Mouse (Mus musculus) intestine, embryonic 16.5 days (tissue): ENCODE data around the gene Sec22a. TPM values are rescaled to one million over a fixed set of nuclear protein-coding genes. Genes with fewer than 3 reads are reported as not detected.

Experiments used
- ATAC-seq: fragments of 200-750 bp; cut with Nextera tagmentation; 2 replicates; pipeline ENCODE4 v1.8.0; 2017; ENCODE audit warnings: moderate TSS enrichment, moderate library complexity
- H3K27ac ChIP-seq: fragments of 300-500 bp; sonication (generic); 2 replicates; pipeline ENCODE4 v1.5.1; 2014; ENCODE audit warnings: mild to moderate bottlenecking, low read length
- H3K27me3 ChIP-seq: fragments of 300-500 bp; sonication (generic); replicated peaks from 2 replicates; pipeline ENCODE4 v1.6.1; 2014; ENCODE audit warnings: low read length, control low read depth, mixed read lengths; ENCODE audit not compliant: control insufficient read depth, insufficient read depth
- H3K36me3 ChIP-seq: fragments of 300-500 bp; sonication (generic); 2 replicates; pipeline ENCODE4 v1.6.1; 2014; ENCODE audit warnings: low read length, control low read depth; ENCODE audit not compliant: control insufficient read depth, insufficient read depth
- H3K4me1 ChIP-seq: fragments of 300-500 bp; sonication (generic); 2 replicates; pipeline ENCODE4 v1.6.1; 2014; ENCODE audit warnings: low read length, control low read depth, mixed read lengths; ENCODE audit not compliant: control insufficient read depth, insufficient read depth
- H3K4me2 ChIP-seq: fragments of 300-500 bp; sonication (generic); 2 replicates; pipeline ENCODE4 v1.6.1; 2014; ENCODE audit warnings: low read depth, low read length, control low read depth
- H3K4me3 ChIP-seq: fragments of 300-500 bp; sonication (generic); 2 replicates; pipeline ENCODE4 v1.5.1; 2014; ENCODE audit warnings: mild to moderate bottlenecking, low read length
- H3K9ac ChIP-seq: fragments of 300-500 bp; sonication (generic); 2 replicates; pipeline ENCODE4 v1.6.1; 2014; ENCODE audit warnings: low read depth, low read length
- H3K9me3 ChIP-seq: fragments of 300-500 bp; sonication (generic); 2 replicates; pipeline ENCODE4 v1.6.1; 2016; ENCODE audit warnings: low read length, control low read depth; ENCODE audit not compliant: control insufficient read depth
- WGBS: fragments of 180-500 bp; shearing (Covaris S2); extraction: QIAGEN DNeasy Blood & Tissue Kit; methylation state at CpG from one replicate; pipeline ENCODE4 v1.1.7; 2014; 5-methylcytosine and 5-hydroxymethylcytosine counted together
- polyA plus RNA-seq: library from polyadenylated mRNA; unstranded; fragments of >200 nt; fragmentation: Nextera tagmentation; extraction: Ambion mirVana; gene quantifications from 2 replicates; pipeline ENCODE4 v1.2.1, GENCODE M21; 2015

Gene Sec22a
- polyA plus RNA-seq, 1 experiment from 2014 or later = 51.0 TPM

DNA sequence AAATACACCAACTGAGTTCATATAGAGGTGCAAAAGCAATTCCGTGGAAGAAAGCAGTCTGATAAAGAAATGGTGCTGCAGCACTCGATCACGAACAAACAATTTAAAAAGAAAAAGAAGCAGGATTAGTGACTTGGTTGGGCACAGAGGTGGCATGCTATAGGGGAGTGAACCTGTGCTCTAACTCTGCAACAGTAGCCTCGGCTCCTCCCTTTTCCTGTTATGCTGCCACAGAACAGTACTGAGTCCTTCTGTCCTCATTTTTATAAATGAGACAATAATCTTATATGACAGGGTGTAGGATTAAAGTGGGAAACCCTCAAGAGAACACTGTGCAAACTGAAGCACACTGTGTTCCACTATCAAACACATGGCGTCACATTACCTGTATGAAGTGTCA is 46.3 kb downstream of the Sec22a start:
- H3K4me3 ChIP-seq = no peak overlapping the region
- H3K4me1 ChIP-seq = 0 out of 2 replicates have a peak, but pooled peaks cover 2% of the 10 kb centered on the region
- no peak overlapping the region for H3K27ac ChIP-seq
- no peaks in the 10 kb centered on the region for H3K27me3 ChIP-seq
- no peak overlapping the region for H3K4me2 ChIP-seq
- no peak overlapping the region for H3K9ac ChIP-seq
- ATAC-seq = no peak
- 88% methylated on average over 5 of the region's 5 CpGs for WGBS
- H3K9me3 ChIP-seq = no peaks in the 10 kb centered on the region
- 0 out of 2 replicates have a peak, but pooled peaks cover 3% of the 10 kb centered on the region for H3K36me3 ChIP-seq

DNA sequence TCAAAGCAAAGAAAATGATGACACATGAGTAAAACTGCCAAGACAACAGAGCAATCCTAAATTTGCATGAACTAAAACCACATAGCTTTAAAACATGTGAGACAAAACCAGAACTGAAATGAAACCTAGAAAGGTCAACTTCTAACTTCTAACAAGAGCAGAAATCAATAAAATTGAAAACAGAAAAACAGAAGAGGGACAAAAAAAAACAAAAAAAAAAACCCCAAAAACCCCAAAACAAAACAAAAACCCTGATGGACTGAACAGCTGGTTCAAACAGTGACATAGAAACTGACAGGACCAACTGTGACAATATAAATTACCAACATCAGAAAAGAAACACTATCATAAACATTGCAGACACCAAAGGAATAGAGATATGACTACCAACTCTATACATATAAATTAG is 46.9 kb downstream of the Sec22a start:
- Histone ChIP-seq H3K4me2 (no peak overlapping the region), H3K4me1 (0 out of 2 replicates have a peak, but pooled peaks cover 2% of the 10 kb centered on the region), H3K9me3 (no peaks in the 10 kb centered on the region), H3K4me3 (no peak overlapping the region), H3K36me3 (0 out of 2 replicates have a peak, but pooled peaks cover 3% of the 10 kb centered on the region), H3K9ac (no peak overlapping the region), H3K27me3 (no peaks in the 10 kb centered on the region), H3K27ac (no peak overlapping the region)
- ATAC-seq = no peak

DNA sequence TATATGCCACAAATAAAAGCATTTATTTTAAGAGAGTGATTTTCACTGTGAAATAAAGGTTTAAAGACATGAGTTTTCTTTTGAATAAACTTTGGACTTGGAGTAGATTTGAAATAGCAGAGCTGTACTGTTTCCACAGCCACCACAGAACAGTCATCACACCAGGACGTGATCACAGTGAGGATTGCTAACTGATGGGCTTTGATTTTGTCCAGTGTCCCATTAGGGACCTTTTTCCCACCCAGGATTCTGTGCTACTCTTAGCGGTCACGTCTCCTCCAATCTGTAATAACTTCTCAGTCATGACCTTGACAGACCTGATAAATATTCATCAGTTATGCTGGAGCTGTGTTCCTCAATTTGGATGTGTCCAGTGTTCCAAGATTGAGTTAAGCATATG is 48.2 kb downstream of the Sec22a start:
- Histone ChIP-seq H3K4me1 (0 out of 2 replicates have a peak, but pooled peaks cover 2% of the 10 kb centered on the region), H3K27me3 (no peaks in the 10 kb centered on the region), H3K9me3 (no peaks in the 10 kb centered on the region), H3K36me3 (0 out of 2 replicates have a peak, but pooled peaks cover 3% of the 10 kb centered on the region), H3K4me3 (no peak overlapping the region), H3K4me2 (no peak overlapping the region), H3K9ac (no peak overlapping the region), H3K27ac (no peak overlapping the region)
- ATAC-seq = no peak
- WGBS = 69% methylated on average over 3 of the region's 3 CpGs

DNA sequence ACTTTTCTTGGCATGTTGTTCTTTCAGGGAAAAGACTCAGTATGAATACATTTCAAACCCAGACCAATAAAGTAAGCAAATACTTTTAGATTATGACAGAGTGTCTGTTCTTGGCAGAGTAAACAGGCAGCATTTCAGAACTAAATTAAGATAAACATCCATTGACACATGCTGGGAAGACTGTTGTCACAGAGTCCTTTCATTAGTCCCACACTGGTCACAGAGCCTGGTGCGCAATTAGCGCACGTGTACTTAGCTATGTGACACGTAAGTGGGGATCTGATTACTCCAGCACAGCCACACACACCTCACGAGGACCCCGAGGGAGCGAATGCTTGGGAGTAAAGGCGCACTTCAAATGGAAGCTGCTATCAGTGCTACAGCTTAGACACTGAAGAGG is 52.1 kb downstream of the Sec22a start:
- Histone ChIP-seq H3K9ac (no peak overlapping the region), H3K4me2 (no peak overlapping the region), H3K9me3 (no peaks in the 10 kb centered on the region), H3K27me3 (no peaks in the 10 kb centered on the region), H3K4me3 (no peak overlapping the region), H3K36me3 (no peaks in the 10 kb centered on the region), H3K27ac (no peak overlapping the region), H3K4me1 (no peaks in the 10 kb centered on the region)
- 62% methylated on average over 8 of the region's 8 CpGs for WGBS
- no peak for ATAC-seq

DNA sequence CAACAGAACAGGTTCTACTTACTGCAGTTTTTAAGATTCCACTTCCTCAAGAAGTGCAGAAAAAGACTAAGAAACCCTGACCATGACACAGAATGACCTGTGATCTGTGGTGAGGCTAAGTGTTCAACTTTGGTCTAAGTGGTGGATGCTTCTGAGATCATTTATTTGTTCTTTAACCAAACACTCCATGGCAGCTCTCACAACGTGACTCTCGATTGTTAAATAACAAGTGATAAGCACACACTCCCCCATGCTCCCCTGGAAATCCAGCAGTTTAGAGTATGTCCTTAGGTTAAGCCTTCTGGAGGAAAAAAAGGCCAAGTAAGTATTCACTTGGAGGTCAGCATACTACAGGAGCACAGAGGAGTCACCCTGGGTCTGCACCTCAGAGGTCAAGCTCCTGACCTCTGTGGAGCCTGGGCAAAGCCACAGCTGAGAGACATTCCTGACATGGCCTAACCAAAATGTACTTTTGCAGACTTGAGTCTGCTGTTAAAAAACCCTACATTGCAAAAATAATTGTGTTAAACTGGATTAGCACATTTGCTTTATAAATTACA is 53.1 kb downstream of the Sec22a start:
- ATAC-seq = no peak
- no peak overlapping the region for H3K27ac ChIP-seq
- H3K4me1 ChIP-seq = no peaks in the 10 kb centered on the region
- H3K9me3 ChIP-seq = no peaks in the 10 kb centered on the region
- no peaks in the 10 kb centered on the region for H3K36me3 ChIP-seq
- no peak overlapping the region for H3K9ac ChIP-seq
- no peak overlapping the region for H3K4me3 ChIP-seq
- H3K4me2 ChIP-seq = no peak overlapping the region
- WGBS = 21% methylated on average over 2 of the region's 2 CpGs
- H3K27me3 ChIP-seq = no peaks in the 10 kb centered on the region

DNA sequence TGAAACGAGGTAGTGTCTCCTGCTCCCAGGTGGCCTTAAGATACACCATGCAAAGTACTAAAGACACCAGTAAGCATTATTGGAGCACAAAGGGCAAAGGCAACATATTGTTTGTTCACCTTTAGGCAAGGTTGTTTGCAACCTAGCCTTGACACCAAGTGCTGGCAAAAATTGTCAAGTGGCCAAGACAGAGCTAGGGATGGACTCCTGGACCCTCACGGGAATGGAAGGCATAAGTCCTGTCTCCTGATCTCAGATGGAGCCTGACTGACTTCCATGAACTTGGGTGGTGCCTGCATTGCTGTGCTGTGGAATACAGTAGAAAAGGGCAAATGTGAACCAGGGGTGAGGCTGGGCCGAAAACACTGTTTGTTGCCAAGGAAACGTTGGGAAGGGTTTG is 54.1 kb downstream of the Sec22a start:
- Histone ChIP-seq H3K4me2 (no peak overlapping the region), H3K9me3 (no peaks in the 10 kb centered on the region), H3K9ac (no peak overlapping the region), H3K4me1 (no peaks in the 10 kb centered on the region), H3K27ac (no peak overlapping the region), H3K36me3 (no peaks in the 10 kb centered on the region), H3K4me3 (no peak overlapping the region), H3K27me3 (no peaks in the 10 kb centered on the region)
- ATAC-seq = no peak
- WGBS = 72% methylated on average over 4 of the region's 4 CpGs

DNA sequence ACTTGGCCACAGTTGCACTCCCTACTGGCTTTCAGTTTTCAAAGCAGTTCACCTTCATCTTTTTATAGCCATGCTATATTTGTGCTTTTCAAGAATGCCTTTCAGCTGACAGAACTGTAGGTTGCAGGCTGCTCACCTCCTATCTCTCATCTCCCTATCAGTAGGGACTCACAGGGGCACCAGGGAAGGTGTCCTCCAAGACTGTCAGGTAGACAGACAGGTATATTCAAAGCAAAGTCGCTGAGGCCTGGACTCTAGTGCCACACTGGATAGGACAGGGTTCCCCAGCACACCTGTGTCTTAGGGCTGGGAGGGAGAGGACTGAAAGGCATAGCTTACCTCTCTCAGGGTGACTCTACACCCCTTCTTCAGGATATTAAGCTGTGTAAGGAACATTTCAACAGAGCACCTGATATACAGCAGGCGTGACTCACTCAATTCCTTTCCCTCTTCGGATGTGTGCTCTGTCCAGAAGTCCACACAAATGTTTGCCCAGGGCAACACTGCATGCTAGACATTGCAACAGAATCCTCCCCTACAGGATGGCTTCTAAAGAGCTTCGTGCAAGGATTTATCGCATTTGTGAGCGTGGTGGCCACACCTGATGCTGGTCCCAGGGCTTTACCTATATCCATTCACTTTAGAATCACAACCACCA is 55.1 kb downstream of the Sec22a start:
- Histone ChIP-seq H3K36me3 (0 out of 2 replicates have a peak, but pooled peaks cover 5% of the 10 kb centered on the region), H3K9me3 (no peaks in the 10 kb centered on the region), H3K27ac (no peak overlapping the region), H3K4me1 (no peaks in the 10 kb centered on the region), H3K4me3 (no peak overlapping the region), H3K27me3 (no peaks in the 10 kb centered on the region), H3K9ac (no peak overlapping the region), H3K4me2 (no peak overlapping the region)
- ATAC-seq = no peak
- WGBS = 84% methylated on average over 6 of the region's 6 CpGs

DNA sequence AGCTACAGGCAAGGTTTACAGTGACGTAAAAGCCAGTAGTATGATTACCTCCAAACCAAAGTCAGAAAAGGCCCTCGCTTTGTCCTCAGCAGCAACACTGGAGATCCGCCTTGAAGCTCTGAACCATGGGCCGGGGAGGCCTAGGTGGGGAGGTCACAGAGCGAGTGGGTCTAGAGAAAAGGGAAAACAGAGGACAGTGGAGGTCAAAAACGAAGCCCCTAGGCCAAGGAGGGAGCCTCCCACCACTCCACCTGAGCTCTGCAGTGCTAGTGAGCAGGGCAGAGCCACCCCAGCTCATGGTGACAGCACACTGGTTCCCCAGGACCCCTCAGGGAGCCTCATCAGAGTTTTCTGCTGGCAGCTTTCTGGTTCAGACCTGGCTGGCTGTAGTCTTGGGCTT is 55.7 kb downstream of the Sec22a start:
- no peaks in the 10 kb centered on the region for H3K27me3 ChIP-seq
- WGBS = 87% methylated on average over 6 of the region's 6 CpGs
- no peaks in the 10 kb centered on the region for H3K9me3 ChIP-seq
- no peak overlapping the region for H3K4me3 ChIP-seq
- 0 out of 2 replicates have a peak, but pooled peaks cover 6% of the 10 kb centered on the region for H3K36me3 ChIP-seq
- no peak overlapping the region for H3K27ac ChIP-seq
- no peak overlapping the region for H3K9ac ChIP-seq
- H3K4me2 ChIP-seq = no peak overlapping the region
- ATAC-seq = no peak
- no peaks in the 10 kb centered on the region for H3K4me1 ChIP-seq

DNA sequence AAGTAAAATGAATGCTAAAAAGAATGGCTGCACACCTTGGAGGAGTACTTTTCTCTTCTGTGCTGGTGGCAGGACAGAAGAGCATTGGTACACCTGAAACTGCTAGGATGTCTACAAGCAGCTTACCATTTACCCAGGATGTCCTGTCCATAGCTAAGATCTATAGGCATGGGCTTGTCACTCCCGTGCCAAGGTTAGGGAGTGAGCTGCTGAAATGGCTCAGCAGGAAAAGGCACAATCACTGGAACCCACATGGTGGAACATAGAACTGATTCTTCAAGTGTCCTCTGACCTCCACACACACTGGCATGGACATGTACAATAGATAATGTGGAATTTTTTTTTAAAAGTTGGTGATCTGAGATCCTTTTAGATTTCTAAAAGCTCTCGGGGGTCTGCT is 56.4 kb downstream of the Sec22a start:
- ATAC-seq = no peak
- Histone ChIP-seq H3K9ac (no peak overlapping the region), H3K27me3 (no peaks in the 10 kb centered on the region), H3K9me3 (no peaks in the 10 kb centered on the region), H3K27ac (no peak overlapping the region), H3K4me3 (no peak overlapping the region), H3K4me1 (no peaks in the 10 kb centered on the region), H3K36me3 (0 out of 2 replicates have a peak, but pooled peaks cover 6% of the 10 kb centered on the region), H3K4me2 (no peak overlapping the region)
- 89% methylated on average over 2 of the region's 2 CpGs for WGBS
